Mouse (Mus musculus): ENCODE measurements around the gene Mcu.

GRCm38 (mm10) chr10:59540596-59540995 is 75.9 kb downstream of the Mcu start:
- TF ChIP-seq POLR2A (IDR thresholded peaks at IDR 0.05; ENCODE audit: low read depth, low read length) (no peak), CTCF (IDR thresholded peaks at IDR 0.05; ENCODE audit: borderline replicate concordance, insufficient read depth, low read length) (no peak)
